Mouse (Mus musculus) forebrain, embryonic 16.5 days (tissue): ENCODE data around the gene Sf1. TPM values are rescaled to one million over a fixed set of nuclear protein-coding genes. Genes with fewer than 3 reads are reported as not detected.

Experiments used
- ATAC-seq: fragments of 200-750 bp; cut with Nextera tagmentation; 2 replicates; pipeline ENCODE4 v1.8.0; 2017; ENCODE audit warnings: mild to moderate bottlenecking, moderate library complexity
- H3K27ac ChIP-seq: fragments of 300-500 bp; sonication (generic); 2 replicates; pipeline ENCODE4 v1.5.1; 2014; ENCODE audit warnings: low read length, control low read depth
- H3K27me3 ChIP-seq: fragments of 300-500 bp; sonication (generic); replicated peaks from 2 replicates; pipeline ENCODE4 v1.6.1; 2014; ENCODE audit warnings: low read length; ENCODE audit not compliant: control insufficient read depth, insufficient read depth
- H3K36me3 ChIP-seq: fragments of 300-500 bp; sonication (generic); 2 replicates; pipeline ENCODE4 v1.6.1; 2014; ENCODE audit not compliant: control insufficient read depth, insufficient read depth
- H3K4me1 ChIP-seq: fragments of 300-500 bp; sonication (generic); replicated peaks from 2 replicates; pipeline ENCODE4 v1.6.1; 2014; ENCODE audit warnings: low read length; ENCODE audit not compliant: control insufficient read depth, insufficient read depth
- H3K4me2 ChIP-seq: fragments of 300-500 bp; sonication (generic); 2 replicates; pipeline ENCODE4 v1.6.1; 2014; ENCODE audit warnings: mild to moderate bottlenecking, low read length, control low read depth
- H3K4me3 ChIP-seq: fragments of 300-500 bp; sonication (generic); replicated peaks from 2 replicates; pipeline ENCODE4 v1.5.1; 2014; ENCODE audit warnings: mild to moderate bottlenecking, low read length, control low read depth
- H3K9ac ChIP-seq: fragments of 300-500 bp; sonication (generic); replicated peaks from 2 replicates; pipeline ENCODE4 v1.6.1; 2014; ENCODE audit warnings: low read depth, low read length, control low read depth
- H3K9me3 ChIP-seq: fragments of 300-500 bp; sonication (generic); 2 replicates; pipeline ENCODE4 v1.6.1; 2016; ENCODE audit warnings: low read length; ENCODE audit not compliant: control insufficient read depth
- WGBS: fragments of 180-500 bp; shearing (Covaris S2); extraction: QIAGEN DNeasy Blood & Tissue Kit; methylation state at CpG from one replicate; pipeline ENCODE4 v1.1.7; 2014; 5-methylcytosine and 5-hydroxymethylcytosine counted together
- polyA plus RNA-seq: library from polyadenylated mRNA; unstranded; fragments of >200 nt; fragmentation: Nextera tagmentation; extraction: Ambion mirVana; gene quantifications from 2 replicates; pipeline ENCODE4 v1.2.1, GENCODE M21; 2015

Gene Sf1
- polyA plus RNA-seq, 1 experiment from 2014 or later, result 122 TPM

DNA sequence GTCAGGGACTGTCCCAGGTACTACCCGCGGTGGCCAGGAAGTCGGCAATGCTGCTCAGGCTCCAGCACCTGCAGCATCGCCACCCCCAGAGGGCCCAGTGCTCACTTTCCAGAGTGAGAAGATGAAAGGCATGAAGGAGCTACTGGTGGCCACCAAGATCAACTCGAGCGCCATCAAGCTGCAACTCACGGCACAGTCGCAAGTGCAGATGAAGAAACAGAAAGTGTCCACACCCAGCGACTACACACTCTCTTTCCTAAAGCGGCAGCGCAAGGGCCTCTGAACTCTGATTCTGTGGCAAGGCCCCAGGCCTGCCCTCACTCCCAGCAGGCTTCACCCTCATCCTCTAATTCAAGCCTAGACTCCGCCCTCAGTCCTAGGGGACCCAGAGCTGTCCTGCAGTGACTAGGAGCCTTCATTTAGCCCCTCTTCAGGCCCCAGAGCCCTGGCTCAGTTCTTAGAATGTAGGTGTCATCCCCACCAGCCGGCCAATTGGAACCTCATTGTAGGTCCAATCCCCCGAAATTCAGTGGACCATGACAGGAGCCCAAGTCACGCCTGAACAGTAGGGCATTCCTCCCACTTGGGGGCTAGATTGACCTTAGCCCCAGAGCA lies 23.5 kb upstream of the Sf1 start:
- no peak overlapping the region for H3K27ac ChIP-seq
- H3K9ac ChIP-seq, result no peak overlapping the region
- WGBS, result 64% methylated on average over 15 of the region's 15 CpGs
- H3K36me3 ChIP-seq, result peaks cover 21% of the 10 kb centered on the region
- peaks cover 27% of the 10 kb centered on the region for H3K4me1 ChIP-seq
- no peak for ATAC-seq
- H3K4me3 ChIP-seq, result no peak overlapping the region
- H3K4me2 ChIP-seq, result no peak overlapping the region
- H3K27me3 ChIP-seq, result no peaks in the 10 kb centered on the region
- H3K9me3 ChIP-seq, result no peaks in the 10 kb centered on the region

DNA sequence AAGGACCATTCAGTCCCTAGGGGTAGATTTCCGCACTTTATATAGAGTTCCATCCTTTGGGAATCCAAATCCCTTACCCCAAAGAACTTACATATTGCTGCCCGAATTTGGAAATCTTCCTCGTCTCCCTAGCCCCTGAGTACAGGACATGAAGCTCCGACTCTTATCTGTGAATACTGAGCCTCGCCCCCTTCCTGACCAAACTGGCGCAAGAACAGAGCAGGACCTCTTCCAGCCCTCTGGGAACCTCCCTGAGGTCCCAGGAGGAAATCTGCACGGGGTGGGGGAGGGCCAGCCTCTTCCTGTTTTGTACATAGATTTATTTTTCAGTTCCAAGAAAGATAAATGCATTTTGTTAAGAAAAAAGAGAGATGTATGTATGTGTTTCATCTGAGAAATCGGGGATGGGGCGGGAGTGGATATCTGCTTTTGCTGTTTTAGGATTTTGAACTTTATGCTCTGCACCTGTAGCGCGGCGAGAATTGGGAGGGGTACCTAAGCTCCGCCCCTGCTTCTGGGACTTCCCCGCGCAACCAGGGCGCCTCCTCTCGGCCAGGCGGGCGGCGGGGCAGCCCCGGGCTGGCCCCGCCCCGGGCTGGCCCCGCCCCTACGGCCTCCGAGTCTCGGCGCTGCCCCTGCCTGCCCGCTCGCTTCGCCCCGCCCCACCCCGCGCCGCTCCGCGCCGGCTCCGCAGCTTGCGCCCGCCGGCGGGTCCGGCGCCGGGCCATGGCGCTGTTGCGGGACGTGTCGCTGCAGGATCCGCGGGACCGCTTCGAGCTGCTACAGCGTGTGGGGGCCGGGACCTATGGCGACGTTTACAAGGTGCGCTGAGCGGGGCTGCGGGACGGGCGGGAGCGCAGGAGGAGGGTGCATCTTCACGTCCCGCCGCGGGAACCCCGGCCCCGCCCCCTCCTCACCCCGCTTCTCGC lies 22.7 kb upstream of the Sf1 start, which contains the start of gene Map4k2:
Gene Map4k2, plus strand, starts transcription at position 612 of the 929 bp plus-strand sequence.
- Histone ChIP-seq H3K27ac (no peak within 1 kb of the TSS), H3K27me3 (no peaks in the 10 kb centered on the region), H3K36me3 (peaks cover 24% of the 10 kb centered on the region), H3K9me3 (no peaks in the 10 kb centered on the region), H3K4me1 (peaks cover 24% of the 10 kb centered on the region), H3K4me2 (peak within 1 kb of the TSS; percentile 78), H3K4me3 (peak within 1 kb of the TSS; percentile 50), H3K9ac (peak within 1 kb of the TSS; percentile 65)
- ATAC-seq, result peak; percentile 67
- 8% methylated on average over 69 of the region's 72 CpGs for WGBS

DNA sequence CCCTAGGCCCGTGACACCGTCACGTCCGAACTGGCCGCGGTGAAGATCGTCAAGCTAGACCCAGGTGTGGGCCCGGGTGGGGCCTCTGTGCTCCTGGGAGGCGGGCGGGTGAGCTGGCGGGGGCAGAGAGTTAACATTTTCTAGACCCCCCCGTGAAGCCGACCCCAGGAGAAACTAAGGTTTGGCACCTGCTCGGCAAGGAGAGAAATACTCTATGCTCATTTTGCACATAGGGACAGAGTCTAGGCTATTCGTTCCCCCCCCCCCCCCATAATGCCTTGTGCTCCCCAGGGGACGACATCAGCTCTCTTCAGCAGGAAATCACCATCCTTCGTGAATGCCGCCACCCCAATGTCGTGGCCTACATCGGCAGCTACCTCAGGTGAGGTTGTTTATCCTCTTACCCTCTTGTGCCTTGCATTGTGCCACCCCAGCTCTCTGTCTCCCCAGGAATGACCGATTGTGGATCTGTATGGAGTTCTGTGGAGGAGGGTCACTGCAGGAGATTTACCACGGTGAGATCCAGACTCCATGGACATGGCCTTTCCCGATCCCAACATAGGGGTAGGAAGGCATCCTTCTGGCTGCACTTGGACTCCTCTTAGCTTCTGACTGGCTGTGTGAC lies 21.9 kb upstream of the Sf1 start:
- Histone ChIP-seq H3K36me3 (peaks cover 30% of the 10 kb centered on the region), H3K9ac (peak overlapping the region; percentile 65), H3K27ac (no peak overlapping the region), H3K9me3 (no peaks in the 10 kb centered on the region), H3K27me3 (no peaks in the 10 kb centered on the region), H3K4me1 (peaks cover 16% of the 10 kb centered on the region), H3K4me3 (peak overlapping the region; percentile 50), H3K4me2 (peak overlapping the region; percentile 78)
- 11% methylated on average over 22 of the region's 23 CpGs for WGBS
- ATAC-seq, result 0 out of 2 replicates have a peak, but pooled peaks have one; percentile 5

DNA sequence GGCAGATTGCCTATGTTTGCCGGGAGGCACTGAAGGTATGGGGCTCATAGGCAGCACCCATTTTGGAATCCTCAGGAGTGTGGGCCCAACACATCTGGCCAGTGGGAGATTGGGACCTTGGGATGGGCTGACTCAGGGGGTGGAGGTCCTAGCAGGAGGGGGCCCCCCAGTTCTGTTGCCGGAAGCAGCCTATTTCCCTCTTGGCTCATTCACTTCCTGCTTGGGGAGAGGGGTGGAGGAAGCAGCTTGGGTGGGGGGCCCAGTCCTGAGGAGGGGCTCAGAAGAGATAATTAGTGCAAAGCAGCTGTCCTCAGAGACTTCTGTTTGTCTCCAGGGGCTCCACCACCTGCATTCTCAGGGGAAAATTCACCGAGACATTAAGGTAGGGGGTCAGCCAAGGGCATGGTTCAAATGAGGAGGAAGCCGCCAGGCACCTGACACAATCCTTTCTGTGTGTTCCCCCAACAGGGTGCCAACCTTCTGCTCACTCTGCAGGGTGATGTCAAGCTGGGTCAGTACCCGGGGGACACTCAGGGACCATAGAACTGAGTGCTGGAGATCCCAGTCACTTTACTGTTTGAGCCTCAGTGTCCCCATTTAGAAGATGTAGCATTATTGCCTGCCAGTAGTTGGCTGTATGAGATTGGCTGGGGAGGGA lies 21.1 kb upstream of the Sf1 start:
- H3K9me3 ChIP-seq, result no peaks in the 10 kb centered on the region
- no peak overlapping the region for H3K27ac ChIP-seq
- no peak overlapping the region for H3K4me3 ChIP-seq

DNA sequence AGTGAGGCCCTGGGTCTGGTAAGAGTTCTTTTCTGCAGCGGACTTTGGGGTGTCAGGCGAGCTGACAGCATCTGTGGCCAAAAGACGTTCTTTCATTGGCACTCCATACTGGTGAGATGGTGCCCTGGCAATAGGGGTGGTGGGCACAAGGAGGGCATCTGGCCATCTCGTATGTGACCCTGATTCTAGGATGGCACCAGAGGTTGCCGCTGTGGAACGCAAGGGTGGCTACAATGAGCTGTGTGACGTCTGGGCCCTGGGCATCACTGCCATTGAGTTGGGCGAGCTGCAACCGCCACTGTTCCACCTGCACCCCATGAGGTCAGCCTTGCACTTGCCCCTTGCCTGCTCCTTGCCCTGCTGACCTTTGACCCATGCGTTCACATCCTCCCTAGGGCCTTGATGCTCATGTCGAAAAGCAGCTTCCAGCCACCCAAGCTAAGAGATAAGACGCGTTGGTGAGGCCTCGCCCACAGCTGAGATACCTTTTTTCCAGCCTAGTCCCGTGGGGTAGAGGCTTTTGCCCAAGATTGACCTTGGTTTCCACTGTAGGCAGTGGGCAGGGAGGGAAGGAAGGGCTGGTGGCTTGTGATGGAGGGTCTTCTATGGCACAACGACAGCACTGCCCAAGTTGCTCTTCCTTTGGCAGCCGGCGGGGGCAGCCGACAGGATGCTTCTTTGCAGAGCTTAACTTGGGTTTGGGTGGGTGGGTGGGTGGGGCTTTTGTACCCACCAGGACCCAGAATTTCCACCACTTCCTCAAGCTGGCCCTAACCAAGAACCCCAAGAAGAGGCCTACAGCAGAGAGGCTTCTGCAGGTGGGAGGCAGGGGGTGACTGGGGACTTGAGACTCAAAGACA lies 20.2 kb upstream of the Sf1 start:
- no peak for ATAC-seq
- no peak overlapping the region for H3K4me2 ChIP-seq
- peaks cover 28% of the 10 kb centered on the region for H3K36me3 ChIP-seq
- peaks cover 7% of the 10 kb centered on the region for H3K4me1 ChIP-seq
- H3K9ac ChIP-seq, result no peak overlapping the region
- H3K4me3 ChIP-seq, result no peak overlapping the region
- H3K9me3 ChIP-seq, result no peaks in the 10 kb centered on the region
- WGBS, result 91% methylated on average over 19 of the region's 19 CpGs
- H3K27me3 ChIP-seq, result no peaks in the 10 kb centered on the region
- H3K27ac ChIP-seq, result no peak overlapping the region

More for the DNA sequence above, 21.1 kb upstream of the Sf1 start:
- no peak overlapping the region for H3K9ac ChIP-seq
- peaks cover 34% of the 10 kb centered on the region for H3K36me3 ChIP-seq
- H3K27me3 ChIP-seq, result no peaks in the 10 kb centered on the region
- WGBS, result 81% methylated on average over 5 of the region's 5 CpGs
- H3K4me2 ChIP-seq, result no peak overlapping the region
- peaks cover 8% of the 10 kb centered on the region for H3K4me1 ChIP-seq
- ATAC-seq, result no peak

DNA sequence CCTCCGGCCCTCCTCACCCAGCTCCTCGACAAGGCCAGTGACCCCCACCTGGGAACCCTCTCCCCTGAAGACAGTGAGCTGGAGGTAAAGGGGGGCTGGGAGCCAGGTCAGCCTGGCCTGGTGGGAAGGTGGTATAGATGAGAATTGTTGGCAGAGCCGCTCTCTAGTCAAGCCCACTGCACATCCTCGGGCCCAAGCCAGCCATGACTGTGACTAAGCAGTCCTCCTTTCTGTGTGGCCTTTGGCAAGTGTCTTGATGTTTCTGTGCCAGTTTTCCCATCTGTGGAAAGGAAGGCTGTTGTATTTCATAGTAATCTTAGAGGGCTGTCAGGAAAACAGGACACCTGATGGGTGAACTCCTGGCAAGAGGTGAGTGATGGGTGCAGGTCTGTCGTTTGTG lies 19.5 kb upstream of the Sf1 start:
- H3K27me3 ChIP-seq, result no peaks in the 10 kb centered on the region
- WGBS, result 94% methylated on average over 5 of the region's 5 CpGs

DNA sequence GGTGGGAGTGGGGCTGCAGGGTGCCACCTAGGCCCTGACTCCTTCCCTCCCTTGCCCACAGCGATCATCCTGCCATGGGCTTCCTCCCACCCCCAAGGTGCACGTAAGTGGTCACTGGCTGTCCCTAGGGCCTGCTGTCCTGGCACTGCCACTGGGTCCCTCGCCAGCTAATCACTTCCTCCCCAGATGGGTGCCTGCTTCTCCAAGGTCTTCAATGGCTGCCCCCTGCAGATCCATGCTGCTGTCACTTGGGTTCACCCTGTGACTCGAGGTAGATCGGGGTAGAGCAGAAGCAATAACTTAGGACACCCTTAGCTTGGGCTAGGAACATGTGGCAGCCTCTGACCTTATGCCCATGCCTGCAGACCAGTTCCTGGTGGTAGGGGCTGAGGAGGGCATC lies 17.5 kb upstream of the Sf1 start:
- WGBS, result 93% methylated on average over 5 of the region's 5 CpGs
- H3K36me3 ChIP-seq, result peaks cover 20% of the 10 kb centered on the region

More for the DNA sequence above, 19.5 kb upstream of the Sf1 start:
- no peak for ATAC-seq
- no peaks in the 10 kb centered on the region for H3K9me3 ChIP-seq
- no peak overlapping the region for H3K4me3 ChIP-seq
- no peak overlapping the region for H3K9ac ChIP-seq
- peaks cover 24% of the 10 kb centered on the region for H3K36me3 ChIP-seq
- peaks cover 7% of the 10 kb centered on the region for H3K4me1 ChIP-seq
- H3K4me2 ChIP-seq, result no peak overlapping the region
- no peak overlapping the region for H3K27ac ChIP-seq

DNA sequence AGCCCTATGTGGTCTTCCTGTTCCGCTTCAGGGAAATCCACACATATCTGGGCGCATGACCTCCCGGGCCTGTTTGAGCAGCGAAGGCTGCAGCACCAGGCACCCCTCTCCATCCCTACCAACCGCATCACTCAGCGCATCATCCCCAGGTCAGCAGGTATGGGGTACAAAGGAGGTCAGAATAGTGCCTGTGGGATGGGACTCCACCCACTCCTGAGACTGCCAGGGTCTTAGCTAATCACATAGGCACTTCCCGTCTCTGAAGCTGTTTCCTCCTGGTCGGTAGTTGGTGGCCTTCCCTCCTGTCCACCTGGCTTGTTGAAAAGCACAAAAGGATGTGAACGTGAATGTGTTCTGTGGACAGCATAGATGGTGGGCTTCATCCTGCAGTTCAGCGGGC lies 16.8 kb upstream of the Sf1 start:
- 92% methylated on average over 10 of the region's 10 CpGs for WGBS
- no peak for ATAC-seq
- Histone ChIP-seq H3K36me3 (peaks cover 20% of the 10 kb centered on the region), H3K9me3 (no peaks in the 10 kb centered on the region), H3K9ac (no peak overlapping the region), H3K4me1 (no peaks in the 10 kb centered on the region), H3K4me2 (no peak overlapping the region), H3K4me3 (no peak overlapping the region), H3K27ac (no peak overlapping the region), H3K27me3 (no peaks in the 10 kb centered on the region)

More for the DNA sequence above, 17.5 kb upstream of the Sf1 start:
- Histone ChIP-seq H3K4me2 (no peak overlapping the region), H3K4me3 (no peak overlapping the region), H3K4me1 (peaks cover 5% of the 10 kb centered on the region), H3K9me3 (no peaks in the 10 kb centered on the region), H3K27me3 (no peaks in the 10 kb centered on the region), H3K27ac (no peak overlapping the region), H3K9ac (no peak overlapping the region)
- ATAC-seq, result no peak
